Mouse (Mus musculus) olfactory bulb, adult 2 months (tissue): ENCODE measurements around the gene Mdga2.

Experiments used
- CTCF ChIP-seq: fragments of 200-500 bp; IDR thresholded peaks from 2 replicates; pipeline ENCODE4 v1.5.1; 2012; ENCODE audit warnings: low read depth, mild to moderate bottlenecking, low read length, moderate library complexity; ENCODE audit not compliant: insufficient read depth
- POLR2A ChIP-seq: fragments of 200-500 bp; IDR thresholded peaks from 2 replicates; pipeline ENCODE4 v1.6.1; 2012; ENCODE audit warnings: mild to moderate bottlenecking, low read depth, low read length, moderate library complexity; ENCODE audit not compliant: insufficient read depth

DNA sequence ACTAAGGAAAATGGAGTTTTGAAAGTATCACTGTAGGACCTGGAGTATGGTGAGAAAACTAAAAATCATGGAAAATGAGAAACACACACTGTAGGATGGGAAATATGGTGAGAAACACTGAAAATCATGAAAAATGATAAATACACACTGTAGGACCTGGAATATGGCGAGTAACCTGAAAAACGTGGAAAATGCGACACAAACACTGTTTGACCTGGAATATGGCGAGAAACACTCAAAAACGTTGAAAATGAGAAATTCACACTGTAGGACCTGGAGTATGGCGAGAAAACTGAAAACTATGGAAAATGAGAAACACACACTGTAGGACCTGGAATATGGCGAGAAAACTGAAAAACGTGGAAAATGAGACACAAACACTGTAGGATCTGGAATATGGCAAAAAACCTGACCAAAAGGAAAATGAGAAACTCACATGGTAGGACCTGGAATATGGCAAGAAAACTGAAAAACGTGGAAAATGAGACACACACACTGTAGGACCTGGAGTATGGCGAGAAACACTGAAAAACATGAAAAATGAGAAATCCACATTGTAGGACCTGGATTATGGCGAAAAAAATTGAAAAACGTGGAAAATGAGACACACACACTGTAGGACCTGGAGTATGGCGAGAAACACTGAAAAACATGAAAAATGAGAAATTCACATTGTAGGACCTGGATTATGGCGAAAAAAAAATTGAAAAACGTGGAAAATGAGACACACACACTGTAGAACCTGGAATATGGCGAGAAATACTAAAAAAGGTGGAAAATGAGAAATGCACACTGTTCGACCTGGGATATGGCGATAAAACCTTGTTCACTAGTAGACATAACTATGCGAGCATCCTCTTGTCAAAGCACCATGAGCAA is 163.0 kb downstream of the Mdga2 start:
- TF ChIP-seq CTCF = no peak
- TF ChIP-seq POLR2A = no peak
